Mouse (Mus musculus): ENCODE results near the gene Larp4.

DNA sequence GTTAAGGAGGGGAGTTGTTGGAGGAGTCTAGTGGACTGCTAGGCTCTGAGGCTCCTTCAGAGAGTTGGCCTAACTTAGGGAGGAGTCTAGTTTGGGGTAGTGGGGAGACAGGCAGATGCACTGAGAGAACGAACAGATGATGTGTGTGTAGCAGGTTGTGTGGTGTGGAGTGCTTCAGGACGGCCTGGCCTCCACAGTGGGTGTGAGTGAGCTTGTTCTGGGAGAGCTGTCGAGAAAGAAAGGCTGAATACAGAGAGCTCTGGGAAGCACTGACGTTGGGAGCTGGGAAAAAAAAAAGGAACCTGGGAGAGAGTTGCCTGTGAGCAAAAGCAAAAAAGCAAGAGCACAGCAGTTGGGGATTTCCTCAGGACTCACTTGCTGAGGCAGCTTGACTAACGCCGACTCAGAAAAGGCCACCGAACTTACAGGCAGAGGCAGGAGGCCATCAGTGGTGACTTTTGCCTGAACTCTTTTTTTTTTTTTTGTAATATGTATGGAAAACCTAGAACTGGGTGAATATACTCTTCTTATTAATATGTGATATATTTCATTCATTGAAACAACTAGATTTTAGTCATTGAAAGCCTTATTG, 79.7 kb downstream of the Larp4 start:
- TF ChIP-seq HCFC1 (IDR thresholded peaks at IDR 0.05; ENCODE audit: borderline replicate concordance, insufficient read depth, low read length): no peak
- TF ChIP-seq ZC3H11A (IDR thresholded peaks at IDR 0.05; ENCODE audit: borderline replicate concordance, low read depth, low read length): no peak

Data from ES-E14 (cell line).